Mouse (Mus musculus) left cerebral cortex, postnatal 14 days (tissue): Measurements from ENCODE around the gene Sv2c. TPM values are rescaled to one million over a fixed set of nuclear protein-coding genes. Genes with fewer than 3 reads are reported as not detected.

Experiments
- DNase-seq, 2 experiments: peaks; one replicate each; pipeline ENCODE4 v3.0.0; 2021 to 2022; ENCODE audit warnings: low spot score in 2 of 2, mixed read lengths in 1 of 2
- intact Hi-C: fragments of 180-260 bp; cut with DNase I; formaldehyde crosslinking; loops from one replicate; pipeline ENCODE4 v1.15.1; 2025
- total RNA-seq, 2 experiments: library from RNA; stranded (reverse); gene quantifications; 2 replicates each; pipeline ENCODE4 v1.2.3; 2021

The Sv2c gene
- total RNA-seq, 2 experiments from 2014 or later: 25.9 to 29.4 TPM

DNA sequence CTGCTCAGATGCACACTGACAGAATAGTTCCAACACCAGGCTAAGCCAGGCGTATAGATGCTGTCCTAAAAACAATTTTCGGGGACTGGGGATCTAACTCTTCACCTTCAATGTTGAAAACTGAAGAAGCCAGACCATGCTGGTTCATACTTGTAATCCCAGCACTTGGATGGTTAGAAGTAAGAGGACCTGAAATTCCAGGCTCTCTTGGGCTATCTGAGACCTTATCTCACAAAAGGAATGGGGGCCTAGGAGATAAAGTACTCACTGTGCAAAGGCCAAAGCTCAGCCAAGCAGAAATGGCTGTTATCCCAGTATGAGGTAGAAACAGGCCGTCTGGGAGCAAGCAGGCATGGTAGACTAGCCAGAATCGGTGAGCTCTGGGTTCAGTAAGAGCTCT, 180.1 kb downstream of the Sv2c start:
- intact Hi-C loops: loop anchor here (5.0 to 10.0 kb wide), 2 partner anchors 60 to 207 kb away; partner anchors contain the start of gene Iqgap2

DNA sequence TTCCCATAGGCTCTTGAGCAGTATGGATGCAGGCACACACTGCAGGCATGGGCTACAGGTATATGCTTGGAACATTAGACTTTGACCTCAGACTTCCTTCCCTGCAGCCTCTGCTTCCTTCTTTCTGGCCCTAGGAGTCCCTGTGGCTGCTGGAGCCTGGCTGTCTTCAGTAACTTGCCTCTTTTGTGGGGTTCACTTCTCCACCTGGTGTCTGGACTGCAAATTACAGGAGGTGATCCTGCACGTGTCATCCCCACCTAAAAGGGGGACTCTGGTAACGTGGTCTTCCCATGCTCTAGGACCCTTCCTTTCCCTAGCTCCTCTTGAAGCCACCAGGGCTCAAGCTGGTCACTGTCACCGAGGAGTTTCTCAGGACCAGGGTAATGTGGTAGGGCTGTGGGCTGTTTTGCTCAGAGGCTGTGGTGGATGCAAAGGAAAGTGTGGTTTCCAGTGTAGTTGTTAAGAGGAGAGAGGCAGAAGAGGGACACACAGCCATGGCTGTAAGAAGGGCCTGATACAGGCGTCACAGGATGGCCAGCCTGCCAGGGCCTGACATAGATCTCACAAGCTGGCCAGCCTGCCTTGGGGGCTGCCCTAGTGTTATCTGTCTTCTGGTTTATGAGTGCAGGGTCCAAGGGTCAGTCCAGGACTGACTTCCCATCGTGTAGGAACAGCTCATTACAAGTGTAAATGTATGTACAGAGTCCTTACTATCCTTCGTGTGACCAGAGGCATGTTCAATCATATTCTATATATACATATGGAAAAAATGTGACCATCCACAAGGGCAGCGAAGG, 181.1 kb downstream of the Sv2c start:
- intact Hi-C loops: loop anchor here (2.0 to 10.0 kb wide), 3 partner anchors 59 to 206 kb away; partner anchors contain the start of gene Iqgap2

More for the DNA sequence above, 180.1 kb downstream of the Sv2c start:
- no peak for DNase-seq

DNA sequence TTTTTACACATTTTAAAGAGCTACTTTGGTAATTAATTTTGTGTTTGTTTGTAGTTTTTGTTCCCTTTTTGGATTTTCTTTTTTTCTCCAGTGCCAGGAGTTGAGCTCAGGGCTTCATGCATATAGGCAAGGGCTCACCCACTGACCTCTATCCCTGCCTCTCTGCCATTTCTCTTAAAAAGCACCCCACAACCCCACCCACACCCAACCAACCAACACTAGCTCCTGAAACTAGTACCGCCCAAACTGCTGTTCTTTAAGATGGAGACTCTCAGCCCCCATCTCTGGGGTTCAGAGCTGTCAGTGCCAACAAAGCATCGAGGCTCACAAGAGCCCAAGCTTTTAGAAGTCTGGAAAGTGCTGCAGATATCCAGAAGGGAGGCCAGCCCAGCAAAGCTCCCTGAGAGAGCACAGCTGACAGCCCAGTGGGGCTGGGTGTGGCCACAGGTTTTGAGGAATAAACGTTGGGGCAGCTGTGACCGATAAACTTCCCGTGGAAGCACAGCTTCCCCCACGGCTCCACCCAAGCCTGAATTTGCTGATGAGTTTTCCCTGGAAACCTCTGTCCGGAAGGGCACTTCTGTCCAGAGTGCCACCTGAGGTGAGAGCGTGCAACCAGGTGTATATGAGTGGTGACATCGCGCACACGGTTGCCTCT, 181.8 kb downstream of the Sv2c start:
- intact Hi-C loops: loop anchor here (2.0 to 10.0 kb wide), 3 partner anchors 58 to 206 kb away; partner anchors contain the start of gene Iqgap2
- no peak for DNase-seq

More for the DNA sequence above, 181.1 kb downstream of the Sv2c start:
- peak in 1 of 2 experiments; percentile 51 for DNase-seq

DNA sequence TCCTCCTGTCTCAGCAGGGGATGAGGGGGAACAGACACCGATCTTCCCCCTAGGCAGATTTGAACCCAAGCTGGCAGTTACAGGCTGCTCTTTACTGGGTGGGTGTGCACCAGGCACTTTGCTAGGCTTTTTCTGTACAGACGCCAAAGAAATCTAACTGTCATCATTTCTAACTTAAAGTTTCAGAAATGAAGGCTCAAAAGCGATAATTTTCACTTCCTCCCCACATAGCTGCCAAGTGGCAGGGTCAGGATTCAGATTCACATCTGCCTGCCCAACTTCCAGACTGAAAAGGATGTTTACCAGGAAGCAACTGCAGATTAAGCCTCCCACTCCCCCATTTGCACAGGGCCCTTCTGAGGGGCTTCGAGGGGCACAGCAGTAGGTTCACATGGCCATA, 183.0 kb downstream of the Sv2c start:
- intact Hi-C loops: no loop called here
- no peak for DNase-seq

DNA sequence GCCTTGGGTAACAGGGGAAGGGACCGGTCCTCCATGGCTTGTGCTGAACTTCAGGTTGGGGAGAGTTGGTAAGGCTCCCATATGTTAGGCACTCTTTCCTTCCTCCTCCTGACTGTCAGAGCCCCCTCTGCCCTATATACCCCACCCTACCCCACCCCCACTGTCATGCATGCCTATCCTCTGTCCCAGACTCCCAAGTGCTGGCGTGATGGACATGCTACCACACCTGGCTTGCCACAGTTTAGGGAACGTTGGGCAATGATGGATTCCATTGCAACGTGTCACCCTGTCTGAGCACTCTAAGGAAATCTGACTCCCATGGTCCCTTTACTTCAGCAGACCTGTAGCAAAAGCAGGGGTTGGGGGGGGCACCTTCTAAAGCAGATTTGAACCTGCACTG, 183.6 kb downstream of the Sv2c start:
- intact Hi-C loops: no loop called here
- DNase-seq: no peak

DNA sequence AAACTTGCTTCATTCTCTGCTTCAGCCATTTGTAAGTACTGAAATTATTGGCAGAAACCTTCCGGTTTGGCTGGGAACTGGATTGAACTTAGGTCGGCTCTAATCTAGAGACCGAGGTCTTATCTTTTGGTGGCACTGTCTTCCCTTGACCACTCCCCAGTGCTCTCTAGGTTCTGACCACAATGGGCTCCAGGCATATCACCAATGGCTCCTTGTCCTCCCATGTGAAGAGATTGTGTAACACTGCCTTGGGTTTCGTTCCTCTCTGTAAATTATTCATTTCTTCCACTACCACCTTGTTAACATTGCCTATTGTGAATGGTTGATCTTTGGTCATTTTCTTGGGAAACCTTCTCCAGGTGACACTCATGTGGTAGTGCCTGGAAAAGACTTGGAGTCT, 184.0 kb downstream of the Sv2c start:
- no peak for DNase-seq
- intact Hi-C loops: no loop called here

DNA sequence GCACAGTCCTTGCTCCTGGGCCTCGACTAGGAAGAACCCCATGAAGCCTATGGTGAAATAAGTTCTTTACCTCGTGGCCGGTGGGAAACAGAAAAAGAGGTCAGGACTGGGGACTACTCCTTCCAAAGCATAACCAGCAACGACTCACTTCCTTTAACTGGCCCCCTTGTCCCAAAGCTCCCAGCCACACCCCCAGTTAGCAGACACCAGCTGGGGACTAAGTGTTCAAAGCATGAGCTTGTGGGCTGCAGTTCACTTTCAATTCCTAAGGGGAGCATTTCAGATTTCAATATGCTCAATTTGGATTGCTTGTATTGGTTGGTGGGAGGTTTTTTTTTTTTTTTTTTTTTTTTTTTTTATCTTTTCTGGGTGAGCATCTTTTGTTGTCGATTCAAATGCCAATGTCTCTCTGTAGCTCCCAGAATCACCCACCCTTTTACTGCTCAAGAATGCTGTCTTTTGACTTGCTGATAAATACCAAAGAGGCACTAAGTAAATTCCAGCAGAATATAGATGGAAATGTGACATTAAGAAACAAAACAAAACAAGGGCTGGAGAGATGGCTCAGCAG, 186.4 kb downstream of the Sv2c start:
- intact Hi-C loops: no loop called here
- no peak for DNase-seq

DNA sequence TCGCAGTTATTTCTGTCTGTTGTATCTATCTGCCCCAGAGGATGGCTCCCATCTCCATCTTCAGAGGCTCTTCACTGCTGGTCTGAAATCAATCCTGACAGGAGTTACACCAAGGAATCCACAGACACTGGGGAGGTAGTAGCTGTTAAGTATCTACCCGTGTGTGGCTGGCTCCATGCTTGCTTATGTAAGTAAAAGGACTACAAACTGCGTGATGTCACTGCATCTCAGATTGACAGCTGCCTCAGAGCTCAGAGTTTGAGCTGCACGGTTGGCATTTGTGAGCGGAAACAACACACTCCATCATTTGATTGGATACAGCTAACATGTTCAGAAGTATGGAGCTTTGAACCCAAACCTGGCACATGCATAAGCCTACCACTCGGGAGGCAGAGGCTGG, 187.8 kb downstream of the Sv2c start:
- no peak for DNase-seq
- intact Hi-C loops: no loop called here

DNA sequence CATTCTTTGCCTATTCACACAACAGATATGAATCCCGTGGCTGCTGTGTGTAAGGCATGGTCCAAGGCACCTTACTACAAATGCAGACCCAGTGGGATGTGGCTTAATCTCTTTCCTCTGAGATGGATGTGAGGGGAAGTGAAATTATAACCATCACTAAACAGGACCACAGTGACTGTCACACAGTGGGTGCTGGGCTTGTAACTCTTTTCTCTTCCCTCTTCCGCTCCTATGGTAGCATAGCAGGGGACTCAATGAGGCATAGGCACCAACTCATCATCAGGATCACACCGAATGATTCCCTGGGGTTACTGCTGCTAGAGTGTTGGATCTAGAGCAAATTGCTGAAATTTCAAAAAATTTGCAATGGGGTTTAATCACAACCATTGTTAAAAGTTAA, 188.5 kb downstream of the Sv2c start:
- intact Hi-C loops: no loop called here
- no peak for DNase-seq

DNA sequence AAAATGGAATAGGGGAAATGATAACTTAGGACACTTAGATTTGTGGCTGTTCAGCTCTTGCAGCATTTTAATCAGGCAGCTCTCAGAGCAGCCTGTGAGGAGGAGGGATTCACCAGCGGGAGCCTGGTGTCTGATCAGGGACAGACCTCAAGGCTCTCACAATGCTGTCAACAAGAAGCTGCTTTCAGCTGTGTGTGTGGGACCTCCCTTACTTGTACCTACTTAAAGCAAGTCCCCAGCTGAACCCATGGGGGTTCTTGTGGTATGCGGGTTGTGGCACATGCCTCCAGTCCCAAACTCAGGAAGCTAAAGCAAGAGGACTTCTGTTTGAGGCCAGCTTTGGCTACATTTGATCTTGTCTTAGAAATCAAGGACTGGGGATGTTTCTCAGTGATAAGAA, 189.8 kb downstream of the Sv2c start:
- DNase-seq: peak in 1 of 2 experiments; percentile 78
- intact Hi-C loops: no loop called here

DNA sequence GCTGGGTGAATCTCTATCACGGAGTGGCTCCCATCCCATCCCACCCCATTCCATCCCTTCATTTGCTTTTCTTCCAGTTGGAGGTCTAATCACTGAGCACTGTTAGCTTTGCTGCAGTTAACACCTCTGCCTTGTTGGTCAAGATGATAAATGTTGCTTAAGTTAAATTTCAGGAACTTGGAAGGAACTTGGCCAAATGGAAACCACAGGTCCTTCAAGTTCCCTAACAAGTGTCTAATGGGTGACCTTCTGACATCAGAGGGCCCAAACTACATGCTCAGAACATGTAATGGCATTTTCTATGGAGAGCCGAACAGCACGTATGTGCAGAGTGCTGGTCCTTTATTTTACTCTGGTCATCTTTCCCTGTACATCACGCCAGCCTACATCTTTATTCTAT, 190.5 kb downstream of the Sv2c start:
- intact Hi-C loops: no loop called here
- no peak for DNase-seq

DNA sequence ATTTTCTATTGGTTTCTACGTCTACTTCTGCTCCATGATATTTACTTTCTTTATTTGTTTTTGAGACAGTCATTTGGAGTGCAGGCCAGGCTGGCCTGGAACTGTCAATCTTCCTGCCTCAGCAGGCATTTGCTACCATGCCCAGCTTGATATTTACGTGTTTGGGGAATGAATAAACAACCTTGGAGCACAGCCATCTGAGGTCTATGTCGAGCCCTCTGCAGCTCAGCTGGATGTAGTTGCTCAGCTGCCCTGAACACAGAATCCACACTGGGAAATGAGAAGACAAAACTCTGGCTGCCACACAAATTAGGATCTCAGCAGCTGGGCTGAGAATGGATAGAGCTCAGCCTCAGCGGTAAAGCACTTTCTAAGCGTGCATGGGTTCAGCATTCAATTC, 191.6 kb downstream of the Sv2c start:
- intact Hi-C loops: no loop called here
- DNase-seq: no peak

DNA sequence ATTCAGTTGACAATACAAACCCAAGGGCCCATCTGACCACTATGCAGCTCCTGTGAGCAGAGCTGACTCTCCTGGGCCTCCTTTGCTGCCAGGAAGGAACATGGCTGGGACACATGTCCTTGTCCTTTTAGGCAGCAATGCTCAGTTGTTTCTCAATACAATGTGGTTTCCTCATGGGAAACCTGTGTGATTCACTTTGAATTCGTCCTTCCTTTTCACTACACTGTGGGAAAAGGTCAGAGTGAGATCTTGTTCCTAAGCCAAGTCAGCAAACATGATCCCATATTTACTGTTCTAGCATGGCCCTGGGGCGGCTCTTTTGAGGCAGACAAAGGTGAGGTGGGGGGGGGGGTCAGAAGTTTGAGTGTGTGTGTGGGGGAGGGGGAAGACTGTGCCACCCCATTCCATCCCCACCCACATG, 208.2 kb downstream of the Sv2c start:
- intact Hi-C loops: no loop called here
- DNase-seq: no peak

DNA sequence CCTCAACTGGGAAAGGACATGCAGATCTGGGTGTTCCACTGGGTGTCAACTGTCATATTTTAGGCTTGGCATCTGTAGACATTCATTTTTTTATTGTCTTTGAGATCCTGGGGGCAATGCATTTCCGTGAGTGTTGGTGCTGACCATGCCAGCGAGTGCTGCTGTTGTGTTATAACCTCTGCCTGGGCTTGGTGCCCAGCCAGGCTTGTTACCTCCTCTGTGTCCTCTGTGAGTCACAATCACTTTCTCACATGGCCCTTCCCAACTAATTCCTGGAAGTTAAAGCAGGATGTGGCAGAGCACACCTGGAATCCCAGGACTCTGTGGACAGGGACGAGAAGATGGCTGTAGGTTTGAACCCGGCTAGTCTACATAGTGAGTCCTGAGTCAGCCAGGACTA, 209.8 kb downstream of the Sv2c start:
- DNase-seq: no peak
- intact Hi-C loops: no loop called here

DNA sequence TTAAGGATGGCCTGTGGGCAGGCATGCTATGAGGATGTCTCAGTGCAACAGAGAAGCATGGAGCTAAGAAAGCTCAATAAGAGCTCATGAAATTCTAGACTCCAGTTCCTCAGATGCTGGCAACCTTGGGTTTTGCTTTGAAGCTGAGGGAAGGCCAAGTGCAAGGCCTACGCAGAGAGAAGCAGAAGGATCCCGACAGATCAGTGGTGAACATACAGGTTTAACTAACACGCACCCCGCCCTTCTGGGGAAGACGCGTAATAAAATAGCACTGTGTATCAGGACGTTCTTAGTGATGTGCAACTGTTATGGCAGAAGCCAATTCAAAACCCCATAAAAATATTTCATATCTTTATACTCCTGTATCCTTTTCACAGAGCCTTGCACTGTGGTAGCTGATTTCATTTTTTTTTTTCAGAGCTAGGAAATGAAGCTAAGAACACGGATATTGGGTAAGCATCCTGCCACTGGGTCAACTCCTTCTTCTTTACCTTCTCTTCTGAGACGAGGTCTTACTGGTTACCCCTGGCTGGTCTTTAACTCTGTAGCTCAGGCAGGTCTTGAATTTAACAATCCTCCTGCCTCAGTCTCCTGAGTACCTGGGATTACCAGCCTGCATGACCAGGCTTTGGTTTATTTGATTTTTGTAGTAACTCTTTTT, 213.6 kb downstream of the Sv2c start:
- DNase-seq: no peak
- intact Hi-C loops: no loop called here

DNA sequence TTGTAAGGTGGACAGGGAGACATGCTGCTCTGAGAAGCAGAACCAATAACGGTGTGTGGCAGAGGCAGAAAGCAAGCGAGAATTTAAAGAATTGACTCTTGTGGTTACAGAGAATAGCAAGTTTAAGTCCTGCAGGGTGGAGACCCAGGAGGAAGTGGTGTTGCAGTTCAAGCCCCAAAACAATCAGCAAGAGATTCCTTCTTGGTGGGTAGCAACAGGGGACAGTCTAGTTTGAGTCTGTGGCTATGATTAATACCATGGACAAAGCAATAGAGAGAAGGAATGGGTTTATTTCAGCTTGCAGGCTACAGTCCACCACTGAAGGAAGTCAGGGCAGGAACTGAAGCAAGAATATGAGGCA, 219.4 kb downstream of the Sv2c start:
- intact Hi-C loops: no loop called here
- DNase-seq: no peak

DNA sequence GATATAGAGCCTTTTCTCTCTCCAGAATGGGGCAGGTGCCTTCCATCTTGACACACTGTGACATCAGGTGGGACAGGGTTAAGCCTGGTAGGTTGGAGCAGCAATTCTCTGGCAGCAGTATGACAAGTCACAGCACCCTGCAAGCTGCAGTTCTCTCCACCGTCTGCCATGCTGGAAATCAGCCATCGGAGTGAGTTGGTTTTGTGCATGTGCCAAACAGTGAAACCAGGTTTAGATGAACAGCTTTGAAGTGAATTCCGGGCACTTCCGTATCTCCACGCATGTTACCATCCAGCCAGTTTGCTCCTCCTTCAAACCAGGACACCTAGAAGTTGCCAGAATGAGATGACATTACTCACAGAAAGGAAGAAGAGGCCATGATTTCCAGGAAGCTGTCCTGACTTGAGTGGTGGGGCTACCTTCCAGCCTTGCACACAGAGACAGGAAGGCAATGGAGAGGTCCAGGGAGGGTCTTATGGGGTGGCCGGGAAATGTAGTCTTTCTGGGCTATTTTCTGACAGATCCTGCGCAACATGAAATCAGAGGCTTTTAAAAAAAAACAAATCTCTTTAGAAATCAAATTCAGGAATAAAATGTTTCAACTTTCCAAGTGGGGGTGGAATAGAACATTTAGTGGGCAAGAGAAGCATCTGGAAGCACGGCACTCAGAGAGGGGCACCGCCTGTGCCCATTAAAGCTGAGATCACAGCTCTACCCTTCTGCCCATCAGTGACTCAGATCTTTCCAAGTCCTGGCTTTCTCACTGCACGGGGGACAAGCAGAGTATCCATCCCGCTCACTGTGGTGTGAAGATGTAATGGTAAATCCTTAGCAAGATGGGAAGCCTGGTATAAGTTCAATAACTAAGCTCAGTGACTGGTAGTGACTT, 220.0 kb downstream of the Sv2c start:
- intact Hi-C loops: no loop called here
- peak; percentile 62 to 85 for DNase-seq

DNA sequence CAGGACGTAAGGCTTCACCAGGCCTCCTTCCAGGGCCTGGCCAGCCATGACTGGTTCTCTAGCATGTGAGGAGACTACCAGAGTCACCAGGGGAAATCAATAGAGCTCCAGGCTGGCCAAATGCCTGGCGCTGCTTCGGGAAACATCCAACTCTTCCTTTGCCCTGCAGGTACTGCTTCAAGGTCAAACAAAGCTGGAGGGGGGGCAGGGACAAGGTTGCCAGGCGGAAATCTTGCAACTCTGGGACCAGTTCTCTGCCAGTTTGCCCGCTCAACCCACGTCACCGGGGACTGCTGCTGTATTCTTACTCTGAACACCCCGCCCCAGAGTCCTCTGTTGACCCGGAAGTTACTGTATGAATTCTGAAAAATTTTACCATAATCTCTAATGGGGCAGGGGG, 222.1 kb downstream of the Sv2c start:
- intact Hi-C loops: no loop called here
- DNase-seq: peak in 1 of 2 experiments; percentile 8

DNA sequence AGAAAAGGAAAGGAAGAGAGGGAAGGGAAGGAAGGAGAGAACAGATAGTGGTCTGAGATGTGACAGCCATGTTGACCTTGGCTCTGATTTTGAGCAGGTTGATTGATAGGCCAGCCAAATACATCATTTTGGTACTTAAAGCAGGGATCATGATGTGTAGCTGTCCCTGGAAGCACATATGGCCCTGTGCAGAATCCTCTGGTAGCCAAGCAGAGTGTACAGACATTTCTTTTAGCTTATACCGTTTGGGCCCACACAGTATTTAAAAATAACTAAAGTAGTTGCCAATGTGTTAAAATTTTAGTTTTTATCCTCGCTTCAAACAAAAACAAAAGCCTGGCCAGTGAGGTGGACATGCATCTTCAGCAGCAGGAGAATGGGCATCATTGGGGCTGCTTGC, 223.1 kb downstream of the Sv2c start:
- intact Hi-C loops: no loop called here
- DNase-seq: peak; percentile 19 to 46
